Mouse (Mus musculus) neutrophil, adult 83 days (primary cell): Measurements from ENCODE around the gene Pvalb. TPM values are rescaled to one million over a fixed set of nuclear protein-coding genes. Genes with fewer than 3 reads are reported as not detected.

Source experiments
- total RNA-seq, 2 experiments: library from RNA; stranded (reverse); gene quantifications; one replicate each; pipeline ENCODE4 v1.2.4; 2023

Pvalb gene
- under 1 TPM in 1 of 2 experiments, not detected in 1; 0.61 TPM for total RNA-seq

DNA sequence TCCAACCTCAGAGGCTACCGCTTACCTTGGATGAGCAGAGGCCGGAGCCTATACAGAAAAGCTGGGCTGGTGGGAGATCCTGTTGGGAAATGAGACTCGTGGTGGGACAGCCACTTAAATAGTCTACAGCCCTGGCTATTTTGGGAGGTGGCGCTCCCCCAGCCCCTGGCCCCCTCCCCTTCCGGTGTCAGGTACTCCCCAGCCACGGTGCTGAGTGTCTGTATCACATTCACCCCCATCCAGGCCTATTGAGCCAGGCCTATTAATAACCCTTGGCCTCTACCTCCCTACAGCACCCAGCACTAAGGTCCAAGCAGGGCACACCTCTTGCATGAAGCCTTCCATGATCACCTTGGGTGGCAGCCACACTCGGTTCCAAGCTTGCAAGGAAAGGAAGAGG is at the start of gene Pvalb:
TSS of gene Pvalb (minus strand) at position 89 of the 400 bp plus-strand sequence.

GRCm38 (mm10) chr15:78244695-78245492 is 38.7 kb upstream of the Pvalb start, which contains the start of gene Ncf4:
Gene Ncf4, plus strand, starts transcription at chr15:78244801.

DNA sequence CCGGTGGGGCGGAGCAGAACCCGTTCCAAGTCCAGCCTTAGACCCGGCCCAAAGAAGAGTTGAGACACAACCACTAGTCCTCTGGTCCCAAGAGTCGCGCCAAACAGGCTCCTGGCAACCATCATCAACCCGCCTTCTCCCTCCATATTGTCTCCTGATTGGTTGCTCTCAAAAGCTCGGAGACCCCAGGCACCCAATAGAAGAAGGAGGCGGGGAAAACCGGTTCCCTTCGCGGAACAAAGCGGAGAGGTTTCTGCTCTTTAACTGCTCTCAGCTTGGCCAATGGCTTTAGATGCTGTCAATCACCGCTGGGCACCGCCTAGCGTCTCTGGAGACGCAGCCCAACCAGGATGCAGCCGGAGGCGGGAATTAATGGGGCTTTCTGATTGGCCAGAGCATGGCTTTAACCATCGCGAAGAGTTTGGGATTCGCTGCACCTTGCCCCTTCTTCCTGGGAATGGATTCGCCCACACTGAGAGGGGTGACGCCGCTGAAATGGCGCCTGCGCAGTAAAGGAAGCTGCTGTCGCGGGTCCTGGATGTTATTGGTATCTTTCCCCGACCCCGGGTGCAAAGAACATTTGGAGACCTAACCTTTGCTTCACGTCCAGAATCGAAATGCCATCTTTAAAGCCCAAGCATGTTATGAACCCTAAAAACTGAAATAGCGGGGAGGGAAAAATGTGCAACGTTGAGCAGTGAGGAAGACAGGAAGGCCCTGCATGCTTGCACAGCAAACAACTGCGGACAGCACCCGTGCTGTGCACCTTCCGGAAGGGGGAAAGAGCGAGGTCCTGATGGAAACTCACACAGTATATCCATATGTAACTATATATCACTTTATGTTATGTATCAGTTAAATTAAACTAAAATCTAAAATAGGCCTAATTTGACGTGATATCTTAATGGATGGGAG is 32.0 kb downstream of the Pvalb start, which contains the start of gene Ift27:
TSS of gene Ift27 (minus strand) at position 136 of the 915 bp plus-strand sequence.

Other genes with a start within 250 kb of the Pvalb start
- gene Foxred2, start 249.7 kb downstream of the Pvalb start, total RNA-seq = 10 to 100 TPM; 24.4 to 25.4 TPM
- gene Eif3d, start 235.6 kb downstream of the Pvalb start, total RNA-seq = 10 to 100 TPM; 77.3 to 96.3 TPM
- gene Cacng2, start 86.4 kb downstream of the Pvalb start, total RNA-seq = not detected
- gene Ift27, start 32.3 kb downstream of the Pvalb start, total RNA-seq = 10 to 100 TPM; 10.6 to 11.5 TPM
- gene Ncf4, start 38.4 kb upstream of the Pvalb start, total RNA-seq = 100 to 1,000 TPM; 661 to 699 TPM
- 10 to 100 TPM; 25.8 to 37.3 TPM for gene Csf2rb2, start 99.3 kb upstream of the Pvalb start, total RNA-seq
- 100 to 1,000 TPM; 168 to 216 TPM for gene Csf2rb, start 119.4 kb upstream of the Pvalb start, total RNA-seq
- not detected for gene Tex33, start 189.5 kb upstream of the Pvalb start, total RNA-seq
- gene Tst, start 199.5 kb upstream of the Pvalb start, total RNA-seq = 10 to 100 TPM; 19.8 to 23.5 TPM
- 10 to 100 TPM; 34.0 to 38.3 TPM for gene Mpst, start 200.0 kb upstream of the Pvalb start, total RNA-seq
- 1 to 10 TPM; 5.8 to 7.5 TPM for gene Kctd17, start 222.2 kb upstream of the Pvalb start, total RNA-seq